Mouse (Mus musculus): ENCODE data around the gene Muc15. TPM values are rescaled to one million over a fixed set of nuclear protein-coding genes. Genes with fewer than 3 reads are reported as not detected.

Gene Muc15
- not detected in 2 replicates for polyA plus RNA-seq (2011; ENCODE audit: insufficient read depth, insufficient read length, low read depth, missing spikeins)

GRCm38 (mm10) chr2:110721290-110721753, at the start of gene Muc15:
Gene Muc15, plus strand, starts transcription at chr2:110721340.
- Histone ChIP-seq H3K4me3 (ENCODE audit: low read depth, low read length) (no peak within 1 kb of the TSS), H3K36me3 (ENCODE audit: control insufficient read depth, insufficient read depth, low read length, poor library complexity, severe bottlenecking) (no peaks in the 10 kb centered on the region), H3K4me1 (ENCODE audit: control insufficient read depth, insufficient read depth, low read length) (no peaks in the 10 kb centered on the region), H3K9ac (ENCODE audit: low read depth, poor library complexity, severe bottlenecking) (no peak within 1 kb of the TSS), H3K27ac (ENCODE audit: insufficient read depth, low read length) (no peak within 1 kb of the TSS), H3K9me3 (replicated peaks; ENCODE audit: control insufficient read depth, insufficient read depth, low read length, poor library complexity, severe bottlenecking) (no peaks in the 10 kb centered on the region), H3K27me3 (ENCODE audit: control insufficient read depth, insufficient read depth, low read length, poor library complexity, severe bottlenecking) (no peaks in the 10 kb centered on the region)
- TF ChIP-seq POLR2A (IDR thresholded peaks at IDR 0.05; ENCODE audit: insufficient read depth, low read length) = no peak
- TF ChIP-seq CTCF (IDR thresholded peaks at IDR 0.05; ENCODE audit: low read depth, low read length) = no peak
- no peak for TF ChIP-seq EP300 (IDR thresholded peaks at IDR 0.05; ENCODE audit: insufficient read depth, low read depth, low read length)

- H3K27me3 ChIP-seq (ENCODE audit: control insufficient read depth, insufficient read depth, low read length, poor library complexity, severe bottlenecking) = no peaks in the 10 kb centered on the region
- no peak for TF ChIP-seq POLR2A (IDR thresholded peaks at IDR 0.05; ENCODE audit: insufficient read depth, low read length)
- TF ChIP-seq CTCF (IDR thresholded peaks at IDR 0.05; ENCODE audit: low read depth, low read length) = no peak
- TF ChIP-seq EP300 (IDR thresholded peaks at IDR 0.05; ENCODE audit: insufficient read depth, low read depth, low read length) = no peak
- no peak overlapping the region for H3K9ac ChIP-seq (ENCODE audit: low read depth, poor library complexity, severe bottlenecking)
- H3K4me3 ChIP-seq (ENCODE audit: low read depth, low read length) = no peak overlapping the region
- H3K4me1 ChIP-seq (ENCODE audit: control insufficient read depth, insufficient read depth, low read length) = no peaks in the 10 kb centered on the region
- H3K36me3 ChIP-seq (ENCODE audit: control insufficient read depth, insufficient read depth, low read length, poor library complexity, severe bottlenecking) = no peaks in the 10 kb centered on the region
- no peaks in the 10 kb centered on the region for H3K9me3 ChIP-seq (replicated peaks; ENCODE audit: control insufficient read depth, insufficient read depth, low read length, poor library complexity, severe bottlenecking)
- H3K27ac ChIP-seq (ENCODE audit: insufficient read depth, low read length) = no peak overlapping the region
Observed at GRCm38 (mm10) chr2:110709436-110709835, 11.7 kb upstream of the Muc15 start.

GRCm38 (mm10) chr2:110710055-110710720, 11.0 kb upstream of the Muc15 start:
- Histone ChIP-seq H3K4me1 (ENCODE audit: control insufficient read depth, insufficient read depth, low read length) (no peaks in the 10 kb centered on the region), H3K27me3 (ENCODE audit: control insufficient read depth, insufficient read depth, low read length, poor library complexity, severe bottlenecking) (no peaks in the 10 kb centered on the region), H3K9ac (ENCODE audit: low read depth, poor library complexity, severe bottlenecking) (no peak overlapping the region), H3K27ac (ENCODE audit: insufficient read depth, low read length) (no peak overlapping the region), H3K36me3 (ENCODE audit: control insufficient read depth, insufficient read depth, low read length, poor library complexity, severe bottlenecking) (no peaks in the 10 kb centered on the region), H3K4me3 (ENCODE audit: low read depth, low read length) (no peak overlapping the region), H3K9me3 (replicated peaks; ENCODE audit: control insufficient read depth, insufficient read depth, low read length, poor library complexity, severe bottlenecking) (no peaks in the 10 kb centered on the region)
- TF ChIP-seq CTCF (IDR thresholded peaks at IDR 0.05; ENCODE audit: low read depth, low read length) (no peak), POLR2A (IDR thresholded peaks at IDR 0.05; ENCODE audit: insufficient read depth, low read length) (no peak), EP300 (IDR thresholded peaks at IDR 0.05; ENCODE audit: insufficient read depth, low read depth, low read length) (no peak)

GRCm38 (mm10) chr2:110719051-110719450, 2.1 kb upstream of the Muc15 start:
- no peaks in the 10 kb centered on the region for H3K9me3 ChIP-seq (replicated peaks; ENCODE audit: control insufficient read depth, insufficient read depth, low read length, poor library complexity, severe bottlenecking)
- no peak overlapping the region for H3K4me3 ChIP-seq (ENCODE audit: low read depth, low read length)
- H3K27ac ChIP-seq (ENCODE audit: insufficient read depth, low read length) = no peak overlapping the region
- H3K36me3 ChIP-seq (ENCODE audit: control insufficient read depth, insufficient read depth, low read length, poor library complexity, severe bottlenecking) = no peaks in the 10 kb centered on the region
- TF ChIP-seq EP300 (IDR thresholded peaks at IDR 0.05; ENCODE audit: insufficient read depth, low read depth, low read length) = no peak
- no peak for TF ChIP-seq CTCF (IDR thresholded peaks at IDR 0.05; ENCODE audit: low read depth, low read length)
- no peak for TF ChIP-seq POLR2A (IDR thresholded peaks at IDR 0.05; ENCODE audit: insufficient read depth, low read length)
- H3K9ac ChIP-seq (ENCODE audit: low read depth, poor library complexity, severe bottlenecking) = no peak overlapping the region
- no peaks in the 10 kb centered on the region for H3K27me3 ChIP-seq (ENCODE audit: control insufficient read depth, insufficient read depth, low read length, poor library complexity, severe bottlenecking)
- no peaks in the 10 kb centered on the region for H3K4me1 ChIP-seq (ENCODE audit: control insufficient read depth, insufficient read depth, low read length)

- TF ChIP-seq POLR2A (IDR thresholded peaks at IDR 0.05; ENCODE audit: insufficient read depth, low read length) (no peak), CTCF (IDR thresholded peaks at IDR 0.05; ENCODE audit: low read depth, low read length) (no peak)
- Histone ChIP-seq H3K27ac (ENCODE audit: insufficient read depth, low read length) (no peak overlapping the region), H3K4me1 (ENCODE audit: control insufficient read depth, insufficient read depth, low read length) (no peaks in the 10 kb centered on the region), H3K9ac (ENCODE audit: low read depth, poor library complexity, severe bottlenecking) (no peak overlapping the region), H3K9me3 (replicated peaks; ENCODE audit: control insufficient read depth, insufficient read depth, low read length, poor library complexity, severe bottlenecking) (no peaks in the 10 kb centered on the region), H3K4me3 (ENCODE audit: low read depth, low read length) (no peak overlapping the region), H3K36me3 (ENCODE audit: control insufficient read depth, insufficient read depth, low read length, poor library complexity, severe bottlenecking) (no peaks in the 10 kb centered on the region), H3K27me3 (ENCODE audit: control insufficient read depth, insufficient read depth, low read length, poor library complexity, severe bottlenecking) (no peaks in the 10 kb centered on the region)
Observed at GRCm38 (mm10) chr2:110722208-110722607, 1.1 kb downstream of the Muc15 start.

GRCm38 (mm10) chr2:110726106-110726505, 5.0 kb downstream of the Muc15 start:
- TF ChIP-seq CTCF (IDR thresholded peaks at IDR 0.05; ENCODE audit: low read depth, low read length) = no peak
- no peak for TF ChIP-seq POLR2A (IDR thresholded peaks at IDR 0.05; ENCODE audit: insufficient read depth, low read length)
- no peak for TF ChIP-seq EP300 (IDR thresholded peaks at IDR 0.05; ENCODE audit: insufficient read depth, low read depth, low read length)
- no peak overlapping the region for H3K9ac ChIP-seq (ENCODE audit: low read depth, poor library complexity, severe bottlenecking)
- H3K27ac ChIP-seq (ENCODE audit: insufficient read depth, low read length) = no peak overlapping the region
- H3K36me3 ChIP-seq (ENCODE audit: control insufficient read depth, insufficient read depth, low read length, poor library complexity, severe bottlenecking) = no peaks in the 10 kb centered on the region
- no peaks in the 10 kb centered on the region for H3K4me1 ChIP-seq (ENCODE audit: control insufficient read depth, insufficient read depth, low read length)
- no peaks in the 10 kb centered on the region for H3K9me3 ChIP-seq (replicated peaks; ENCODE audit: control insufficient read depth, insufficient read depth, low read length, poor library complexity, severe bottlenecking)
- no peak overlapping the region for H3K4me3 ChIP-seq (ENCODE audit: low read depth, low read length)
- H3K27me3 ChIP-seq (ENCODE audit: control insufficient read depth, insufficient read depth, low read length, poor library complexity, severe bottlenecking) = no peaks in the 10 kb centered on the region

Data from ES-Bruce4 (cell line).